19 mouse cellular contexts compared by ENCODE assay signal in the genomic region with DNA sequence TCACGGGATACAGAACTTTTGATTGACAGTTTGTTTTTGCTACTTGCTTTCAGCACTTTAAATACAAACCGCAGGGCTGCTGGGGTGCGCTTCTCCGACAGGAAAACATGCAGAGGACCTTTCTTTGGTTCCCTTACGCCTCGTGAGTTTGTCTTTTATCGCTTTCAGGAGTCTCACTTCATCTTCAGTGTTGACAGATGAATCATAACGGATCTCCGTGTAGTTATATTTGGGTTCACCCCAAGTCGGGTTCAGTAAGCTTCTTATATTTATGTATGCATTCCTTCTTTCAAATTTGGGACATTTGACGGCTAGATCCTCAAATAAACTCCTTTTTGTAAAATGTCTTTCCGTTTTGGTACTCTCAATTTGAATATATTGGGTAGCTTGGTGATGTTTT.
DNase-seq lines count a peak whose midpoint lies in the region; ATAC-seq lines count a peak whose summit lies in the region.
"Had no signal": no experiment of that assay in that cellular context is flagged by ENCODE, and none has a peak within 500 bp of the region (broad histone marks: within the 10 kb centered on the region; RNA-seq: fewer than 3 reads in every experiment).

No protein-coding gene starts in this region.

- ATAC-seq in frontal cortex, adult (ENCODE audit: low TSS enrichment) = peak; percentile 68
- no peak for ATAC-seq in midbrain, embryonic 16.5 days
- ATAC-seq: forebrain, embryonic 14.5 days; hindbrain, embryonic 16.5 days had no signal

- no peak overlapping the region for H3K9ac ChIP-seq in midbrain, embryonic 16.5 days (ENCODE audit: low read depth, low read length)
- H3K9ac ChIP-seq: embryonic facial prominence, embryonic 13.5 days had no signal

- intact Hi-C loops in left cerebral cortex, postnatal 14 days (cut with DNase I) = loop anchor here (10.0 kb wide), 1 partner anchor 241 kb away; no protein-coding TSS in a partner anchor
- intact Hi-C loops in left cerebral cortex, postnatal 10 days (cut with DNase I) = no loop called here

- no peaks in the 10 kb centered on the region for H3K27me3 ChIP-seq in midbrain, embryonic 16.5 days (ENCODE audit: control insufficient read depth, insufficient read depth, low read depth, low read length)
- H3K27me3 ChIP-seq: embryonic facial prominence, embryonic 13.5 days had no signal

- no peak overlapping the region for H3K4me2 ChIP-seq in midbrain, embryonic 16.5 days (ENCODE audit: low read length)
- H3K4me2 ChIP-seq: embryonic facial prominence, embryonic 13.5 days; heart, embryonic 11.5 days had no signal

- H3K27ac ChIP-seq in midbrain, embryonic 16.5 days (ENCODE audit: low read length) = no peak overlapping the region
- H3K27ac ChIP-seq: embryonic facial prominence, embryonic 13.5 days; heart, adult 2 months had no signal

- H3K4me3 ChIP-seq in midbrain, embryonic 16.5 days (ENCODE audit: low read depth, low read length) = no peak overlapping the region
- H3K4me3 ChIP-seq: embryonic facial prominence, embryonic 13.5 days; heart, adult 2 months had no signal

- H3K4me1 ChIP-seq in midbrain, embryonic 16.5 days (ENCODE audit: control insufficient read depth, insufficient read depth, low read length) = no peaks in the 10 kb centered on the region
- H3K4me1 ChIP-seq: embryonic facial prominence, embryonic 13.5 days had no signal

- H3K36me3 ChIP-seq in midbrain, embryonic 16.5 days (ENCODE audit: control insufficient read depth, insufficient read depth, low read length) = no peaks in the 10 kb centered on the region
- H3K36me3 ChIP-seq: embryonic facial prominence, embryonic 13.5 days had no signal

- 51% methylated on average over 12 of the region's 12 CpGs for WGBS in midbrain, embryonic 16.5 days

- no peak for DNase-seq in frontal cortex, postnatal 36 days (ENCODE audit: low spot score in 2 of 2)
- peak; percentile 36 to 42 for DNase-seq in left cerebral cortex, postnatal 14 days (ENCODE audit: low spot score in 2 of 2)
- no peak for DNase-seq in left cerebral cortex, postnatal 10 days (ENCODE audit: extremely low spot score in 1 of 2, low spot score in 2 of 2)
- peak; percentile 76 for DNase-seq in brain, adult 2 months (ENCODE audit: low read depth, low spot score)
- DNase-seq: adrenal gland, adult 8-10 months; adrenal gland, postnatal 36 days; cerebellum, adult 11 months; cerebellum, adult 8-10 months; cerebellum, postnatal 14 days; embryo, embryonic 11 days; gastrocnemius, postnatal 10 days; heart, adult 2 months; heart, postnatal 36 days had no signal

- H3K9me3 ChIP-seq in midbrain, embryonic 16.5 days (replicated peaks; ENCODE audit: control insufficient read depth, low read length, poor library complexity, severe bottlenecking) = no peaks in the 10 kb centered on the region
- H3K9me3 ChIP-seq: embryonic facial prominence, embryonic 13.5 days had no signal

Comparison
In these comparisons a context has a peak if more than half of its experiments do, and no peak if none do; other contexts are left out.
1. DNase-seq: peak in left cerebral cortex, postnatal 14 days (2 of 2) and brain, adult 2 months (single experiment); none in frontal cortex, postnatal 36 days (0 of 2) and left cerebral cortex, postnatal 10 days (0 of 2).